Mouse (Mus musculus) liver, embryonic 16.5 days (tissue): Measurements from ENCODE around the gene Hpcal1. TPM values are rescaled to one million over a fixed set of nuclear protein-coding genes. Genes with fewer than 3 reads are reported as not detected.

Experiments used
- ATAC-seq: fragments of 200-750 bp; cut with Nextera tagmentation; 2 replicates; pipeline ENCODE4 v1.8.0; 2017; ENCODE audit warnings: low read depth, mild to moderate bottlenecking, moderate number of reproducible peaks, moderate library complexity
- H3K27ac ChIP-seq: fragments of 300-500 bp; sonication (generic); 2 replicates; pipeline ENCODE4 v1.5.1; 2014; ENCODE audit warnings: mild to moderate bottlenecking, low read length
- H3K27me3 ChIP-seq: fragments of 300-500 bp; sonication (generic); 2 replicates; pipeline ENCODE4 v1.6.1; 2014; ENCODE audit warnings: low read depth, low read length, mixed read lengths; ENCODE audit not compliant: control insufficient read depth, insufficient read depth
- H3K36me3 ChIP-seq: fragments of 300-500 bp; sonication (generic); 2 replicates; pipeline ENCODE4 v1.6.1; 2014; ENCODE audit warnings: mild to moderate bottlenecking; ENCODE audit not compliant: control insufficient read depth, insufficient read depth
- H3K4me1 ChIP-seq: fragments of 300-500 bp; sonication (generic); 2 replicates; pipeline ENCODE4 v1.6.1; 2014; ENCODE audit warnings: low read depth, low read length, mixed read lengths; ENCODE audit not compliant: control insufficient read depth
- H3K4me2 ChIP-seq: fragments of 300-500 bp; sonication (generic); 2 replicates; pipeline ENCODE4 v1.6.1; 2014; ENCODE audit warnings: low read depth, low read length, mixed read lengths
- H3K4me3 ChIP-seq: fragments of 300-500 bp; sonication (generic); 2 replicates; pipeline ENCODE4 v1.5.1; 2014; ENCODE audit warnings: low read depth, mild to moderate bottlenecking, low read length
- H3K9ac ChIP-seq: fragments of 300-500 bp; sonication (generic); 2 replicates; pipeline ENCODE4 v1.6.1; 2014; ENCODE audit warnings: low read depth, low read length
- H3K9me3 ChIP-seq: fragments of 300-500 bp; sonication (generic); replicated peaks from 2 replicates; pipeline ENCODE4 v1.6.1; 2016; ENCODE audit warnings: low read length; ENCODE audit not compliant: control insufficient read depth
- WGBS: fragments of 180-500 bp; shearing (Covaris S2); extraction: QIAGEN DNeasy Blood & Tissue Kit; methylation state at CpG from one replicate; pipeline ENCODE4 v1.1.7; 2014; ENCODE audit not compliant: insufficient replicate concordance; 5-methylcytosine and 5-hydroxymethylcytosine counted together
- polyA plus RNA-seq: library from polyadenylated mRNA; unstranded; fragments of >200 nt; fragmentation: Nextera tagmentation; extraction: Ambion mirVana; gene quantifications from 2 replicates; pipeline ENCODE4 v1.2.1, GENCODE M21; 2015

The Hpcal1 gene
- polyA plus RNA-seq, 1 experiment from 2014 or later: 23.6 TPM

DNA sequence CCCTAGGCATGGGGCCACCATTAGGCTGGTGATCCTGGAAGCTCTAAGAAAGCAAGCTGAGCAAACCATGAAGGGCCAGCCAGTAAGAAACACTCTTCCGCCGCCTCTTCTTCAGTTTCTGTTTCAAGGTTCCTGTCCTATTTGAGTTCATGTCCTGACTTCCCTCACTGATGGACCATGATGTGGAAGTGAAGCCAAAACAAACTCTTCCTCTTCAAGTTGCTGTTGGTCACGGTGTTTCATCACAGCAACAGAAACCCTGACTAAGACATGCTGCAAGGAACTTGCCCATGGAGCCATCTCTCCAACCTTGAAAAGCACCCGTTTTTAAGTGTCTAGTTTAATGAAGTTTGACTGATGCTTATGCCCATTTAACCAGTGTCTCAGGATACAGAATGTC is 11.1 kb upstream of the Hpcal1 start:
- 51% methylated on average over 4 of the region's 4 CpGs for WGBS
- ATAC-seq: no peak
- peak overlapping the region; percentile 48; the same call in 1 of the 2 replicates for H3K27ac ChIP-seq

DNA sequence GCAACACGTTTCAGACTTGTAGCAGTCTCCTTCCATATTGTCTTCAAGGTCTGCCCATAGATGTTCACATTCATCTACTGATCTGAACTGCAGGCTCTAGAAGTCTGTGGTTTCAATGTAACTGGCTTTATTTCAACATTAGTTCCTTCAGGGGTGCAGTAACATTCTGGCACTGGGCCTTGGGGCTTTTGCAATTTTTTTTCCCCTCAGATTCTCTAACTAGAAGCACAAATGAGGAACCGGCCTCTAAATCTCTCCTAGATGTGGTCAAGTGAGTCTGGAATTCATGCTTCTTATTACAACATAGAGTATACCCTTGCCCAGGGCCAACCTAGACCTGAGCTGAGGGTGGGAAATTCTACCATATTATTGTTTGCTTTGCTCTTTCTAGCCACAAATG is 8.5 kb upstream of the Hpcal1 start:
- Histone ChIP-seq H3K4me3 (no peak overlapping the region), H3K4me1 (no peaks in the 10 kb centered on the region), H3K9ac (no peak overlapping the region), H3K4me2 (no peak overlapping the region), H3K36me3 (no peaks in the 10 kb centered on the region), H3K27me3 (no peaks in the 10 kb centered on the region), H3K9me3 (no peaks in the 10 kb centered on the region), H3K27ac (no peak overlapping the region)
- 56% methylated on average over 2 of the region's 2 CpGs for WGBS
- no peak for ATAC-seq

More for the DNA sequence above, 11.1 kb upstream of the Hpcal1 start:
- H3K4me1 ChIP-seq: no peaks in the 10 kb centered on the region
- H3K4me2 ChIP-seq: no peak overlapping the region
- no peaks in the 10 kb centered on the region for H3K36me3 ChIP-seq
- no peaks in the 10 kb centered on the region for H3K27me3 ChIP-seq
- H3K9me3 ChIP-seq: no peaks in the 10 kb centered on the region
- no peak overlapping the region for H3K9ac ChIP-seq
- H3K4me3 ChIP-seq: no peak overlapping the region

DNA sequence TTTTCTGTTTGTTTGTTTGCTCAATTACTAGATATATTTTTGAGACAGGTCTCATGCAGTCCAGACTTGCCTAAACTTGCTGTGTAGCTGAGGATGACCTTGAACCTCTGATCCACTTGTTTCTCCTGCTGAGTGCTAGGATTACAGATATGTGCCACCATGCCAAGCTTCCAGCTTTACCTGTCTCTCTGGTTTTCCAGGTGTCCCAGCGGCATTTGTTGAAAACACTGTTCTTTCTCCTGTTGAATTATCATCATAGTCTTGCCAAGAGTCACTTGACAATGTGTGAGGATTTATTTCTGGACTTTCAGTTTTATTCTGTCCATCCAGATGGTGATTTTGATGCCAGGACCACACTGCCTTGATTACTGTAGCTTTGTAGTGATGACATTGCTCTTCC is 6.3 kb upstream of the Hpcal1 start:
- no peak overlapping the region for H3K4me2 ChIP-seq

DNA sequence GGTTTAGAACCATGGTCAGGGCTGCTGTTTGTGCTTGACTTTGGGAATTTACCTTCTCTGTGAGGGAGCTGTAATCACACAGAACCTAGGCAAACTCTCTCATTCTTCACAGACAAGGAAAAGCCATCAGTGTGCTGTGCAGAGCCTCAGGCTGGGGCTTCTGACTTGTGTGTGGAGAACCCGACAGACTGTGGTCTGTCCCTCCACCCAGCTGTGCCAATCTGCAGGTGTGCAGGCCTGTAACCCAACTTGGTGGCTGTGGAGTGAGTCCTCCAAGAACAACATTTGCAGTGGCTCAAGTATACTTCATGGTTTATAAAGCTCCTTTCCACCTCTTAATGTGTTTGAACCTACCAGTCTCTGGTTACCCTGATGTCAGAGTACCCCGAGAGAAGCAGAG is 4.5 kb upstream of the Hpcal1 start:
- no peak overlapping the region for H3K4me2 ChIP-seq
- H3K4me3 ChIP-seq: no peak overlapping the region
- 61% methylated on average over 2 of the region's 2 CpGs for WGBS
- no peaks in the 10 kb centered on the region for H3K36me3 ChIP-seq
- ATAC-seq: no peak
- H3K9ac ChIP-seq: no peak overlapping the region
- no peak overlapping the region for H3K27ac ChIP-seq
- peaks cover 5% of the 10 kb centered on the region for H3K27me3 ChIP-seq
- H3K9me3 ChIP-seq: no peaks in the 10 kb centered on the region
- peaks cover 2% of the 10 kb centered on the region; the same call in 1 of the 2 replicates for H3K4me1 ChIP-seq

More for the DNA sequence above, 6.3 kb upstream of the Hpcal1 start:
- Histone ChIP-seq H3K9me3 (no peaks in the 10 kb centered on the region), H3K4me1 (no peaks in the 10 kb centered on the region), H3K4me3 (no peak overlapping the region), H3K9ac (no peak overlapping the region), H3K36me3 (no peaks in the 10 kb centered on the region), H3K27ac (no peak overlapping the region), H3K27me3 (no peaks in the 10 kb centered on the region)
- WGBS: 54% methylated on average over 1 of the region's 1 CpGs
- no peak for ATAC-seq

DNA sequence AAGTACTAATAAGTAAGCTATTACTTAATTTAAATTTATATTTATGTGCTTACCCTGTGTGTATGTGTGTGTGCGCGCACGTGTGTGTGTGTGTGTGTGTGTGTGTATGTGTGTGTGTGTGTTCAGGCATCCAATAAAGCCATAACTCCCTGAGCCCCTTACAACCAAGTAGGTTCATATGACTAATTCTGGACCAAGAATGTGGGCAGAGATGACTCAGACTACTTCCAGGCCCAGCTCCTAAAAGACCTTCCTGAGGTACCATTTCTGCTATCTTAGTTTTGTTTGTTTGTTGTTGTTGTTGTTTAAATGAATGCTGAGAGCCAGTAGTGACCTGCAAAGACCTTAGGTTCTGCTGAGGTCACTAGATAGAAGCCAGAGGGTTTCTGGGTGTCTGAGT is 1.7 kb upstream of the Hpcal1 start:
- ATAC-seq: no peak
- H3K36me3 ChIP-seq: no peaks in the 10 kb centered on the region
- no peak overlapping the region for H3K4me2 ChIP-seq
- no peaks in the 10 kb centered on the region for H3K9me3 ChIP-seq
- H3K27ac ChIP-seq: no peak overlapping the region
- H3K4me1 ChIP-seq: peaks cover 11% of the 10 kb centered on the region
- H3K4me3 ChIP-seq: no peak overlapping the region
- H3K27me3 ChIP-seq: peaks cover 19% of the 10 kb centered on the region
- 87% methylated on average over 3 of the region's 3 CpGs for WGBS
- no peak overlapping the region for H3K9ac ChIP-seq

DNA sequence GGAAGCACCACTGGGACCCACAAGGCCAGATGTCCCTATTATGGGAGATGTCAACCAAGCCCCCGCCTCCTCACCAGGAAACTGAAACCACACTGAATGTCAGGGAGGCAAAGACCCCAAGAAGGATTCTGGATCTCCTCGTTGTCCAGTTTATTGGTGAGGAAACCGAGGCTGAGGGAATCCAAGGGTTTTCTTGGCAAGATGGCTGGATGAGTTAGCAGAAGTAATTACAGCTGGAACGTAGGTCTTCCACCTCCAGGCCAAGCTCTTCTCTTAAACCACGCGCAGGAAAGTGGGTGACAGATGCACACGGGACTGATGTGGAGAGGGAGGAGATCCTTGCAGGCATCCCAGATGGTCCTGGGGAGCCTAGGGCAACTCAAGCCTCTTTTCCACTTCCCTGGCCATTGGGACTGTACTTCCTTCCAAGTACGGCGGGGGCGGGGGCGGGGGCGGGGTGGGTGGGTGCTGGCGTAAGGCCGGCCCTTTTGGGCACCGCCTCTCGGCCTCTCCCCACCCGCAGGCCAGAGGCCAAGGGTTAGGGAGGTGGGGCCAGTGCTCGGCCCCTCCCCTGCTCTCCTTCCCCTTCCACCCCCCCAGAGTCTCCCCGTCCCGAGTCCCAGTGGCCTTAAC is 609 bp upstream of the Hpcal1 start:
- WGBS: 12% methylated on average over 13 of the region's 20 CpGs
- H3K4me2 ChIP-seq: peak overlapping the region; percentile 90
- H3K27ac ChIP-seq: peak overlapping the region; percentile 63; the same call in 1 of the 2 replicates
- H3K36me3 ChIP-seq: no peaks in the 10 kb centered on the region
- H3K27me3 ChIP-seq: peaks cover 19% of the 10 kb centered on the region
- peak; percentile 87 for ATAC-seq
- no peaks in the 10 kb centered on the region for H3K9me3 ChIP-seq
- peaks cover 18% of the 10 kb centered on the region for H3K4me1 ChIP-seq
- H3K9ac ChIP-seq: peak overlapping the region; percentile 57
- H3K4me3 ChIP-seq: peak overlapping the region; percentile 73

DNA sequence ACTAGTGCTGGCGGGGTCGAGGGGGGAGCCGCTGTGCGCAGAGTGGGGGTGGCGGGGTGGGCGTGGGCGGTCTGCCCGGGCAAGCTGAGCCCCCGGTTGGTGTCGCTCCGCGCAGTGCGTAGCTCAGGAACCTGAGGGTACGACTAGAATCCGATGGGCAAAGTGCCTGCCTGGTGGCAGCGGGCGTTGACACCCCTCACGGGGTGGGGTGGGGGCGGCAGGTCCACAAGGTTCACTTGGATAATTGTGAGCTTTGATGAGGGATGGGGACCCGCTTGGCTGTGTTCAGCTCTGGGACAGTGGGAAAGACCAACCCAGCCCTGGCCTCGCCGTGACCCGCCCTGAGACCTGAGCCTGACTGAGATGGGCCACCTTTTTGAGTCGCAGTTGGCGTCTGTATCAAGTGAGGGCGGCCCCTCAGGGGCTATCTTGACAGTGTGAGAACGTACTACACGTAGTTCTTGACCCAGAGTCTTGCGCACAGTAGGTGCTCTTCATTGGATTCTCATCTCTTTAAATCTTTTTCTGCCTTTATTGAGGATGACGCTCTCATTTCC is 742 bp downstream of the Hpcal1 start:
- Histone ChIP-seq H3K4me3 (peak overlapping the region; percentile 73), H3K36me3 (no peaks in the 10 kb centered on the region), H3K27me3 (peaks cover 19% of the 10 kb centered on the region), H3K9me3 (no peaks in the 10 kb centered on the region), H3K9ac (peak overlapping the region; percentile 72), H3K4me2 (peak overlapping the region; percentile 90), H3K4me1 (peaks cover 21% of the 10 kb centered on the region), H3K27ac (no peak overlapping the region)
- WGBS: under 1% methylated on average over 27 of the region's 30 CpGs
- no peak for ATAC-seq

DNA sequence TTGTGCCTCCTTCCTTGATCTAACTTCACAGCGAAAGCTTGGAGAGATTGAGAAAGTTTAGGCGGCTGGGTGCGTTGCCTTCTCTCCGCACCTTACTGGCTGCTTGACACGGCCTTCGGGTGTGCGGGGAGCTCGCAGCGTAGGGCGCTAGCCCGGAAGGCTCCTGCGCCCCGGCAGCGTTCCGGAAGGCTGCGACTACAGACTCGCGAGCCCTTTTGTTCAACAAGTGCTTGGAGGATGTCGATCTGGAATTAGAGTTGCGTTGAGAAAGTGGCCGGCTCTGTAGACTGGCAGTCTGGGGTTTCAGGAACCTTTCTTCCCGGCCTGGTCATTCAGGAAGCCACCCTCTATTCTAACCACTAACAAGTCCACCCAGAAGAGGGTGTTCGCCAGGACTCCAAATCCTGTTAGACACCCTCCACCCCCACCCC is 1.2 kb downstream of the Hpcal1 start:
- Histone ChIP-seq H3K9me3 (no peaks in the 10 kb centered on the region), H3K4me1 (peaks cover 21% of the 10 kb centered on the region), H3K27me3 (peaks cover 19% of the 10 kb centered on the region), H3K9ac (peak overlapping the region; percentile 72), H3K4me3 (peak overlapping the region; percentile 73), H3K27ac (no peak overlapping the region), H3K4me2 (peak overlapping the region; percentile 90), H3K36me3 (no peaks in the 10 kb centered on the region)
- no peak for ATAC-seq
- under 1% methylated on average over 23 of the region's 23 CpGs for WGBS

DNA sequence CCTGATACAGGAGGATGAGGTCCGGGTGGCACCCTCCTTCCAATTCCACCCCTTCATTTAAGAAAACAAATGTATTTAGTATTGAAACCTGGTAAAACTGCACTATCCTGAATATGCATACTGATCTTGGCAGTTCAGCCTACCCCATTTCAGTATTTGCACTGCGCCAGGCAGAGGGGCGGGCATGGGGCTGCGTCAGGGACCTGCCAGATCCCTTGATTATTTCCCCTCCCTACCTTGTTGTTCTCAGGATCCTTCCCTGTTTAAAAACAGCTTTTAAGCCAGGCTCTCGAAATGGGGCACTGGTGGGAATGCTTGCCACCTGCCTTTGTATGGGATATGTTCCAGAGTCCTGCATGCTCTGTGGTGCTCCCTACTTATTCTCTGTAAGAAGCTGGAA is 1.7 kb downstream of the Hpcal1 start:
- H3K4me3 ChIP-seq: peak overlapping the region; percentile 73
- WGBS: 53% methylated on average over 5 of the region's 5 CpGs
- ATAC-seq: no peak
- H3K4me1 ChIP-seq: peaks cover 21% of the 10 kb centered on the region
- no peaks in the 10 kb centered on the region for H3K36me3 ChIP-seq
- no peak overlapping the region for H3K27ac ChIP-seq
- H3K4me2 ChIP-seq: peak overlapping the region; percentile 90
- no peaks in the 10 kb centered on the region for H3K9me3 ChIP-seq
- no peak overlapping the region for H3K9ac ChIP-seq
- H3K27me3 ChIP-seq: peaks cover 19% of the 10 kb centered on the region
